Mouse (Mus musculus): ENCODE results near the gene Ak5.

DNA sequence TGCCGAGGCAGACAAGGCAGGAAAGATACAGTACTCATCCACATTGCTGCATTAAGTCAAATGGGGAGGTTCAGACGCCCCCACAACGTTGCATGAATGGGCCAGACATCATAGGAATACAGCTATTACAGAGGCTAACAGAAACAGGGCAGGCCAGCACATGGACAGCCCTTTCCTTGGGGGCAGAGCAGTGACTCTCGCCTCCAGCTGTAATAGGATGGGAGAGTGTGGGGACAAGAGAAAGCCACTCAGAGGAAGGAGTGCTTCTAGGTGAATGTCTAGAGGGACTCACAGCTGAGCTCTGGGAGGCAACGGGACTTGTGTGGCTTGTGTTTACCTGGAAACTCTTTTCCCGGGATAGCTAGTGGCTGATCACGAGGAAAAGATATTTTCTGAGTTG lies 184.4 kb downstream of the Ak5 start:
- no peak for TF ChIP-seq POLR2A (IDR thresholded peaks at IDR 0.05; ENCODE audit: borderline replicate concordance, extremely low read depth, insufficient read depth, insufficient read length, poor library complexity, severe bottlenecking)
- TF ChIP-seq CTCF (IDR thresholded peaks at IDR 0.05; ENCODE audit: borderline replicate concordance, extremely low read depth, insufficient read depth, insufficient read length) = no peak

All from brain, embryonic 14.5 days (tissue).